Mouse (Mus musculus) limb, embryonic 15.5 days (tissue): ENCODE measurements at regions not wholly inside any gene's neighbourhood (a gene's known extent, or its start where the extent isn't known, plus 50 kb on each side); places are given as distances from the start of the nearest gene placed in this dataset.

Experiments
- ATAC-seq: fragments of 200-750 bp; cut with Nextera tagmentation; 2 replicates; pipeline ENCODE4 v1.8.0; 2017; ENCODE audit warnings: low read depth, moderate TSS enrichment; ENCODE audit not compliant: insufficient number of reproducible peaks, low FRiP score, low TSS enrichment
- H3K27ac ChIP-seq: fragments of 300-500 bp; sonication (generic); 2 replicates; pipeline ENCODE4 v1.5.1; 2015; ENCODE audit warnings: moderate library complexity, mild to moderate bottlenecking, inconsistent platforms
- H3K27me3 ChIP-seq: fragments of 300-500 bp; sonication (generic); 2 replicates; pipeline ENCODE4 v1.6.1; 2015; ENCODE audit warnings: inconsistent platforms
- H3K36me3 ChIP-seq: fragments of 300-500 bp; sonication (generic); 2 replicates; pipeline ENCODE4 v1.6.1; 2015; ENCODE audit warnings: inconsistent platforms
- H3K4me1 ChIP-seq: fragments of 300-500 bp; sonication (generic); 2 replicates; pipeline ENCODE4 v1.6.1; 2015; ENCODE audit warnings: inconsistent platforms
- H3K4me2 ChIP-seq: fragments of 300-500 bp; sonication (generic); 2 replicates; pipeline ENCODE4 v1.6.1; 2015; ENCODE audit warnings: mild to moderate bottlenecking, inconsistent platforms
- H3K4me3 ChIP-seq: fragments of 300-500 bp; sonication (generic); 2 replicates; pipeline ENCODE4 v1.5.1; 2015; ENCODE audit warnings: mild to moderate bottlenecking, inconsistent platforms
- H3K9ac ChIP-seq: fragments of 300-500 bp; sonication (generic); 2 replicates; pipeline ENCODE4 v1.6.1; 2015; ENCODE audit warnings: inconsistent platforms
- H3K9me3 ChIP-seq: fragments of 300-500 bp; sonication (generic); 2 replicates; pipeline ENCODE4 v1.6.1; 2016; ENCODE audit warnings: inconsistent platforms
- WGBS: fragments of 180-500 bp; shearing (Covaris S2); methylation state at CpG from one replicate; pipeline ENCODE4 v1.1.7; 2015; 5-methylcytosine and 5-hydroxymethylcytosine counted together

GRCm38 (mm10) chr8:26449291-26449690 is 330.0 kb downstream of the Gm45692 start:
- Histone ChIP-seq H3K27ac (no peak overlapping the region), H3K4me1 (0 out of 2 replicates have a peak, but pooled peaks cover 6% of the 10 kb centered on the region), H3K9me3 (no peaks in the 10 kb centered on the region), H3K4me2 (no peak overlapping the region), H3K27me3 (no peaks in the 10 kb centered on the region), H3K36me3 (no peaks in the 10 kb centered on the region), H3K9ac (no peak overlapping the region), H3K4me3 (no peak overlapping the region)
- WGBS: 94% methylated on average over 7 of the region's 7 CpGs
- no peak for ATAC-seq

GRCm38 (mm10) chr8:26450543-26450942 is 331.2 kb downstream of the Gm45692 start:
- Histone ChIP-seq H3K9ac (no peak overlapping the region), H3K4me1 (0 out of 2 replicates have a peak, but pooled peaks cover 6% of the 10 kb centered on the region), H3K4me3 (no peak overlapping the region), H3K36me3 (no peaks in the 10 kb centered on the region), H3K27ac (no peak overlapping the region), H3K9me3 (no peaks in the 10 kb centered on the region), H3K27me3 (no peaks in the 10 kb centered on the region), H3K4me2 (no peak overlapping the region)
- ATAC-seq: no peak
- 21% methylated on average over 10 of the region's 10 CpGs for WGBS

- no peak for ATAC-seq
- no peak overlapping the region for H3K9ac ChIP-seq
- H3K4me3 ChIP-seq: no peak overlapping the region
- H3K4me1 ChIP-seq: 0 out of 2 replicates have a peak, but pooled peaks cover 6% of the 10 kb centered on the region
- no peaks in the 10 kb centered on the region for H3K9me3 ChIP-seq
- H3K27ac ChIP-seq: no peak overlapping the region
- no peaks in the 10 kb centered on the region for H3K27me3 ChIP-seq
- 66% methylated on average over 5 of the region's 5 CpGs for WGBS
- H3K4me2 ChIP-seq: no peak overlapping the region
- no peaks in the 10 kb centered on the region for H3K36me3 ChIP-seq
These were observed 333.7 kb downstream of the Gm45692 start for GRCm38 (mm10) chr8:26452976-26453573.

GRCm38 (mm10) chr8:26465346-26465745 is 346.0 kb downstream of the Gm45692 start:
- 44% methylated on average over 2 of the region's 2 CpGs for WGBS
- Histone ChIP-seq H3K36me3 (no peaks in the 10 kb centered on the region), H3K9me3 (no peaks in the 10 kb centered on the region), H3K4me1 (no peaks in the 10 kb centered on the region), H3K27me3 (peaks cover 7% of the 10 kb centered on the region; the same call in 1 of the 2 replicates), H3K4me2 (no peak overlapping the region), H3K27ac (no peak overlapping the region), H3K9ac (no peak overlapping the region), H3K4me3 (no peak overlapping the region)
- ATAC-seq: no peak

- no peaks in the 10 kb centered on the region for H3K36me3 ChIP-seq
- no peak overlapping the region for H3K4me2 ChIP-seq
- no peak overlapping the region for H3K27ac ChIP-seq
- H3K9ac ChIP-seq: no peak overlapping the region
- H3K4me3 ChIP-seq: no peak overlapping the region
- H3K27me3 ChIP-seq: peaks cover 7% of the 10 kb centered on the region; the same call in 1 of the 2 replicates
- H3K4me1 ChIP-seq: no peaks in the 10 kb centered on the region
- 69% methylated on average over 2 of the region's 2 CpGs for WGBS
- no peak for ATAC-seq
- H3K9me3 ChIP-seq: no peaks in the 10 kb centered on the region
These were observed 349.1 kb downstream of the Gm45692 start for GRCm38 (mm10) chr8:26468441-26468840.

- WGBS: 51% methylated on average over 6 of the region's 6 CpGs
- H3K27ac ChIP-seq: no peak overlapping the region
- no peak for ATAC-seq
- H3K4me2 ChIP-seq: no peak overlapping the region
- no peak overlapping the region for H3K4me3 ChIP-seq
- no peaks in the 10 kb centered on the region for H3K4me1 ChIP-seq
- no peaks in the 10 kb centered on the region for H3K9me3 ChIP-seq
- peaks cover 7% of the 10 kb centered on the region; the same call in 1 of the 2 replicates for H3K27me3 ChIP-seq
- H3K9ac ChIP-seq: no peak overlapping the region
- H3K36me3 ChIP-seq: no peaks in the 10 kb centered on the region
These were observed 350.4 kb downstream of the Gm45692 start for GRCm38 (mm10) chr8:26469705-26470104.

GRCm38 (mm10) chr8:26471811-26472550 is 352.6 kb downstream of the Gm45692 start:
- Histone ChIP-seq H3K4me2 (no peak overlapping the region), H3K36me3 (no peaks in the 10 kb centered on the region), H3K4me1 (no peaks in the 10 kb centered on the region), H3K4me3 (no peak overlapping the region), H3K27ac (no peak overlapping the region), H3K9me3 (no peaks in the 10 kb centered on the region), H3K27me3 (peaks cover 7% of the 10 kb centered on the region; the same call in 1 of the 2 replicates), H3K9ac (no peak overlapping the region)
- ATAC-seq: no peak
- 49% methylated on average over 12 of the region's 12 CpGs for WGBS

GRCm38 (mm10) chr8:26484749-26485148 is 365.4 kb downstream of the Gm45692 start:
- Histone ChIP-seq H3K4me3 (no peak overlapping the region), H3K27ac (no peak overlapping the region), H3K36me3 (no peaks in the 10 kb centered on the region), H3K27me3 (no peaks in the 10 kb centered on the region), H3K9ac (no peak overlapping the region), H3K9me3 (no peaks in the 10 kb centered on the region), H3K4me1 (no peaks in the 10 kb centered on the region), H3K4me2 (no peak overlapping the region)
- 90% methylated on average over 5 of the region's 5 CpGs for WGBS
- ATAC-seq: no peak

- H3K4me1 ChIP-seq: no peaks in the 10 kb centered on the region
- H3K9ac ChIP-seq: no peak overlapping the region
- no peaks in the 10 kb centered on the region for H3K9me3 ChIP-seq
- no peak overlapping the region for H3K4me3 ChIP-seq
- 84% methylated on average over 7 of the region's 7 CpGs for WGBS
- no peaks in the 10 kb centered on the region for H3K27me3 ChIP-seq
- no peak overlapping the region for H3K4me2 ChIP-seq
- no peak for ATAC-seq
- no peaks in the 10 kb centered on the region for H3K36me3 ChIP-seq
- no peak overlapping the region for H3K27ac ChIP-seq
These were observed 368.5 kb downstream of the Gm45692 start for GRCm38 (mm10) chr8:26487866-26488265.

- no peak overlapping the region for H3K4me2 ChIP-seq
- no peak for ATAC-seq
These were observed 369.3 kb downstream of the Gm45692 start for GRCm38 (mm10) chr8:26488590-26488989.

GRCm38 (mm10) chr8:26501196-26501813 is 382.0 kb downstream of the Gm45692 start:
- WGBS: 59% methylated on average over 9 of the region's 9 CpGs

More at GRCm38 (mm10) chr8:26488590-26488989, 369.3 kb downstream of the Gm45692 start:
- Histone ChIP-seq H3K4me1 (no peaks in the 10 kb centered on the region), H3K27me3 (no peaks in the 10 kb centered on the region), H3K4me3 (no peak overlapping the region), H3K9ac (no peak overlapping the region), H3K36me3 (no peaks in the 10 kb centered on the region), H3K9me3 (no peaks in the 10 kb centered on the region), H3K27ac (no peak overlapping the region)
- 75% methylated on average over 8 of the region's 8 CpGs for WGBS

More at GRCm38 (mm10) chr8:26501196-26501813, 382.0 kb downstream of the Gm45692 start:
- no peak overlapping the region for H3K4me3 ChIP-seq
- no peaks in the 10 kb centered on the region for H3K36me3 ChIP-seq
- no peak overlapping the region for H3K4me2 ChIP-seq
- no peaks in the 10 kb centered on the region for H3K27me3 ChIP-seq
- no peak for ATAC-seq
- peaks cover 16% of the 10 kb centered on the region; the same call in 1 of the 2 replicates for H3K4me1 ChIP-seq
- H3K9ac ChIP-seq: no peak overlapping the region
- no peaks in the 10 kb centered on the region for H3K9me3 ChIP-seq
- H3K27ac ChIP-seq: no peak overlapping the region
